Comparison of ENCODE assay signal across 24 mouse cellular contexts in the genomic region with DNA sequence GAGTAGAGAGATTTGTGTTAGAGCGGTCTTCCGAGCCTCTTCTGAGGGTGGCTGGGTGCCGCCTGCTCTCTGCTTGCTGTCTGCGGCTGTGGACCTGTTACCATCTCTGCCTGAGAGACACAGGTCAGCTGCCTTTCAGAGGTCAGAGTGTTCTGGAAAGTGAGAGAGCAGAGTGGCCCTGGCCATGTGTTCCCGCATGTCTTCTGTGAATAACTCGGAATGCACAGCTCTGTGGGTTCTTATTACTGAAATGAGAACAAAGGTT. TPM values are rescaled to one million over a fixed set of nuclear protein-coding genes. Genes with fewer than 3 reads are reported as not detected.
DNase-seq lines count a peak whose midpoint lies in the region; ATAC-seq and TF ChIP-seq lines count a peak whose summit lies in the region.
"Had no signal": no experiment of that assay in that cellular context is flagged by ENCODE, and none has a peak within 500 bp of the region (broad histone marks: within the 10 kb centered on the region; RNA-seq: fewer than 3 reads in every experiment).

No protein-coding gene starts in this region.

- no peak for TF ChIP-seq RAD21 in CH12.LX (IDR thresholded peaks at IDR 0.05; ENCODE audit: low read depth, low read length)

- H3K79me2 ChIP-seq in CH12.LX (replicated peaks; ENCODE audit: control insufficient read depth, extremely low read depth, insufficient read depth, poor library complexity, severe bottlenecking): no peaks in the 10 kb centered on the region

- in situ Hi-C loops in CH12.LX (cut with MboI; ENCODE audit: low pct_ligation_motif_present, low pct_unique_long_range_greater_than_20kb, low sequenced_read_pairs): no loop called here

- no peak overlapping the region for H3K27ac ChIP-seq in heart, embryonic 11.5 days (ENCODE audit: low read depth, low read length)
- no peak overlapping the region for H3K27ac ChIP-seq in kidney, adult 2 months (ENCODE audit: insufficient read depth, low read depth, low read length)
- H3K27ac ChIP-seq in kidney, embryonic 14.5 days (ENCODE audit: low read depth, low read length): no peak overlapping the region
- H3K27ac ChIP-seq in CH12.LX (ENCODE audit: insufficient read depth, low read depth): peak overlapping the region; percentile 96
- H3K27ac ChIP-seq: embryonic facial prominence, embryonic 13.5 days; embryonic facial prominence, embryonic 15.5 days; forebrain, embryonic 10.5 days; forebrain, embryonic 12.5 days had no signal

- no peaks in the 10 kb centered on the region for H3K9me3 ChIP-seq in heart, embryonic 11.5 days (replicated peaks; ENCODE audit: control insufficient read depth, low read length)
- no peaks in the 10 kb centered on the region for H3K9me3 ChIP-seq in kidney, embryonic 14.5 days (ENCODE audit: control insufficient read depth, low read length)
- H3K9me3 ChIP-seq in CH12.LX (replicated peaks; ENCODE audit: low read length): no peaks in the 10 kb centered on the region
- H3K9me3 ChIP-seq: embryonic facial prominence, embryonic 13.5 days; embryonic facial prominence, embryonic 15.5 days; forebrain, embryonic 10.5 days; forebrain, embryonic 12.5 days had no signal

- TF ChIP-seq CTCF in kidney, adult 2 months (conservative IDR thresholded peaks at IDR 0.05; ENCODE audit: insufficient read depth, insufficient read length, low read depth, low read length): no peak
- no peak for TF ChIP-seq CTCF in CH12.LX (conservative IDR thresholded peaks at IDR 0.05 in 1 of 2, IDR thresholded peaks at IDR 0.05 in 1 of 2; ENCODE audit: low read depth in 2 of 2, low read length in 2 of 2)

- peak; percentile 52 for DNase-seq in heart, adult 11 months
- peak; percentile 29 for DNase-seq in kidney, adult 2 months
- DNase-seq in CH12.LX (ENCODE audit: extremely low read depth): no peak
- DNase-seq: adrenal gland, adult 2 months; adrenal gland, postnatal 10 days; adrenal gland, postnatal 25 days; B cell, adult 2 months; cerebellum, adult 11 months; cerebellum, adult 18-20 months; cerebellum, adult 8-10 months; cerebellum, adult 9-11 months; cerebellum, postnatal 14 days; cerebellum, postnatal 36 days; embryo, embryonic 11 days had no signal

- 90% methylated on average over 6 of the region's 6 CpGs for WGBS in heart, embryonic 11.5 days (ENCODE audit: insufficient replicate concordance)
- 87% methylated on average over 6 of the region's 6 CpGs for WGBS in kidney, adult 2 months
- WGBS in kidney, embryonic 14.5 days: 90% methylated on average over 6 of the region's 6 CpGs

- no peak overlapping the region for H3K9ac ChIP-seq in heart, embryonic 11.5 days (ENCODE audit: low read depth, low read length)
- no peak overlapping the region for H3K9ac ChIP-seq in kidney, embryonic 14.5 days (ENCODE audit: low read depth, low read length)
- peak overlapping the region; percentile 62 for H3K9ac ChIP-seq in CH12.LX (ENCODE audit: insufficient read depth, low read depth)
- H3K9ac ChIP-seq: embryonic facial prominence, embryonic 13.5 days; embryonic facial prominence, embryonic 15.5 days; forebrain, embryonic 12.5 days had no signal

- H3K4me3 ChIP-seq in heart, embryonic 11.5 days (ENCODE audit: low read depth, low read length): no peak overlapping the region
- no peak overlapping the region for H3K4me3 ChIP-seq in kidney, adult 2 months (ENCODE audit: insufficient read depth, low read depth, low read length)
- H3K4me3 ChIP-seq in kidney, embryonic 14.5 days (ENCODE audit: low read length): no peak overlapping the region
- peak overlapping the region in 2 of 3 experiments; percentile 27 to 33 for H3K4me3 ChIP-seq in CH12.LX (replicated peaks in 1 of 3; ENCODE audit: low read depth in 2 of 3, low read length in 2 of 3, poor library complexity in 1 of 3)
- H3K4me3 ChIP-seq: embryonic facial prominence, embryonic 13.5 days; embryonic facial prominence, embryonic 15.5 days; erythroblast, embryonic 14.5 days; forebrain, embryonic 10.5 days; forebrain, embryonic 12.5 days had no signal

- no peak overlapping the region for H3K4me2 ChIP-seq in heart, embryonic 11.5 days
- H3K4me2 ChIP-seq in kidney, embryonic 14.5 days (replicated peaks; ENCODE audit: low read depth, low read length): no peak overlapping the region
- H3K4me2 ChIP-seq in CH12.LX (ENCODE audit: insufficient read depth, low read depth, poor library complexity, severe bottlenecking): peak overlapping the region; percentile 86
- H3K4me2 ChIP-seq: embryonic facial prominence, embryonic 13.5 days; embryonic facial prominence, embryonic 15.5 days; forebrain, embryonic 12.5 days had no signal

- TF ChIP-seq POLR2A in kidney, adult 2 months (IDR thresholded peaks at IDR 0.05; ENCODE audit: low read depth, low read length): no peak
- no peak; the same call in 1 of the 2 replicates for TF ChIP-seq POLR2A in CH12.LX (IDR thresholded peaks at IDR 0.05; ENCODE audit: low read depth, low read length)

- H3K36me3 ChIP-seq in heart, embryonic 11.5 days (ENCODE audit: control insufficient read depth, insufficient read depth, low read length): peaks cover 15% of the 10 kb centered on the region
- H3K36me3 ChIP-seq in kidney, adult 2 months (ENCODE audit: control insufficient read depth, insufficient read depth, low read length): no peaks in the 10 kb centered on the region
- peaks cover 43% of the 10 kb centered on the region for H3K36me3 ChIP-seq in kidney, embryonic 14.5 days (ENCODE audit: control insufficient read depth, insufficient read depth, low read length)
- peaks cover 24 to 53% of the 10 kb centered on the region in 2 experiments for H3K36me3 ChIP-seq in CH12.LX (replicated peaks in 1 of 2; ENCODE audit: control insufficient read depth in 1 of 2, insufficient read depth in 1 of 2, low read length in 1 of 2)

- no peaks in the 10 kb centered on the region for H3K4me1 ChIP-seq in heart, embryonic 11.5 days (ENCODE audit: control insufficient read depth, insufficient read depth, low read length)
- no peaks in the 10 kb centered on the region for H3K4me1 ChIP-seq in kidney, adult 2 months (ENCODE audit: control insufficient read depth, insufficient read depth, low read length)
- no peaks in the 10 kb centered on the region for H3K4me1 ChIP-seq in kidney, embryonic 14.5 days (ENCODE audit: control insufficient read depth, insufficient read depth, low read length)
- peaks cover 21 to 58% of the 10 kb centered on the region in 2 experiments for H3K4me1 ChIP-seq in CH12.LX (ENCODE audit: control insufficient read depth in 1 of 2, insufficient read depth in 2 of 2)
- H3K4me1 ChIP-seq: embryonic facial prominence, embryonic 13.5 days; embryonic facial prominence, embryonic 15.5 days had no signal

- H3K27me3 ChIP-seq in heart, embryonic 11.5 days (ENCODE audit: control insufficient read depth, insufficient read depth, low read length): no peaks in the 10 kb centered on the region
- no peaks in the 10 kb centered on the region for H3K27me3 ChIP-seq in kidney, adult 2 months (replicated peaks; ENCODE audit: control insufficient read depth, insufficient read depth, low read length)
- H3K27me3 ChIP-seq in kidney, embryonic 14.5 days (ENCODE audit: control insufficient read depth, insufficient read depth, low read length): no peaks in the 10 kb centered on the region
- H3K27me3 ChIP-seq in CH12.LX (replicated peaks): no peaks in the 10 kb centered on the region
- H3K27me3 ChIP-seq: embryonic facial prominence, embryonic 13.5 days; embryonic facial prominence, embryonic 15.5 days; forebrain, embryonic 12.5 days had no signal

- TF ChIP-seq EP300 in CH12.LX (IDR thresholded peaks at IDR 0.05; ENCODE audit: low read length): no peak

- dilution Hi-C loops in CH12.LX (cut with MboI; ENCODE audit: extremely low pct_ligation_motif_present, extremely low pct_unique_long_range_greater_than_20kb, low sequenced_read_pairs): no loop called here

- no peak for ATAC-seq in heart, embryonic 11.5 days (replicated peaks; ENCODE audit: insufficient number of reproducible peaks, low FRiP score, low TSS enrichment)
- ATAC-seq in kidney, embryonic 14.5 days (ENCODE audit: low FRiP score, low TSS enrichment): no peak
- ATAC-seq: forebrain, embryonic 14.5 days; forebrain, embryonic 16.5 days had no signal

TF ChIP-seq in CH12.LX, 34 proteins besides CTCF, POLR2A, EP300 and RAD21:
- TF ChIP-seq CHD1 (IDR thresholded peaks at IDR 0.05; ENCODE audit: low read depth, low read length) (peak; percentile 72; the same call in 1 of the 2 replicates), ELF1 (IDR thresholded peaks at IDR 0.05; ENCODE audit: low read depth, low read length) (no peak), MAZ (IDR thresholded peaks at IDR 0.05; ENCODE audit: low read depth, low read length) (no peak)

RNA-seq across cellular contexts. Expression of gene Slc36a4, which starts 25.3 kb away (rescaled TPM):
- polyA plus RNA-seq in heart, embryonic 11.5 days (2014; fragmentation: Nextera tagmentation; extraction: Ambion mirVana): 11.4 and 12.6 TPM in 2 replicates
- 4.9 and 6.1 TPM in 2 replicates for polyA plus RNA-seq in kidney, adult 2 months (2012; rRNA removed)
- 14.9 and 25.7 TPM in 2 replicates for polyA plus RNA-seq in kidney, embryonic 14.5 days (2014; fragmentation: Nextera tagmentation; extraction: Ambion mirVana)
- 8.4 and 9.0 TPM in 2 replicates for total RNA-seq in CH12.LX (2012; rRNA removed)
- total RNA-seq in CH12.LX (2014; rRNA removed): 9.2 and 10.3 TPM in 2 replicates
- 6.6 and 6.9 TPM in 2 replicates for polyA plus RNA-seq in CH12.LX (2012; ENCODE audit: insufficient read length, low read depth)
- total RNA-seq: MEL had no signal

Comparison
In these comparisons a context has a peak if more than half of its experiments do, and no peak if none do; other contexts are left out.
1. H3K4me3 ChIP-seq: peak in CH12.LX (2 of 3); none in heart, embryonic 11.5 days (single experiment), kidney, adult 2 months (single experiment) and kidney, embryonic 14.5 days (single experiment).